Mouse (Mus musculus): ENCODE measurements around the gene Sumf1. TPM values are rescaled to one million over a fixed set of nuclear protein-coding genes. Genes with fewer than 3 reads are reported as not detected.

Gene Sumf1
- polyA plus RNA-seq, 1 experiment from 2014 or later, result 15.0 TPM

GRCm38 (mm10) chr6:108196665-108197064, 11.3 kb upstream of the Sumf1 start:
- 84% methylated on average over 7 of the region's 7 CpGs for WGBS
- DNase-seq (ENCODE audit: low spot score) (no peak), ATAC-seq (replicated peaks; ENCODE audit: low FRiP score) (no peak)
- H3K27ac ChIP-seq (ENCODE audit: low read depth, low read length), result no peak overlapping the region
- no peaks in the 10 kb centered on the region for H3K9me3 ChIP-seq (ENCODE audit: control insufficient read depth, low read length)
- H3K4me3 ChIP-seq (ENCODE audit: low read depth, low read length), result no peak overlapping the region
- H3K9ac ChIP-seq (ENCODE audit: low read length), result no peak overlapping the region
- no peak overlapping the region for H3K4me2 ChIP-seq (ENCODE audit: low read depth, low read length, severe bottlenecking)
- H3K36me3 ChIP-seq (ENCODE audit: control insufficient read depth, insufficient read depth, low read length), result no peaks in the 10 kb centered on the region
- no peaks in the 10 kb centered on the region for H3K4me1 ChIP-seq (replicated peaks; ENCODE audit: control insufficient read depth, insufficient read depth, low read length)
- H3K27me3 ChIP-seq (ENCODE audit: control insufficient read depth, insufficient read depth, low read length), result no peaks in the 10 kb centered on the region

DNA sequence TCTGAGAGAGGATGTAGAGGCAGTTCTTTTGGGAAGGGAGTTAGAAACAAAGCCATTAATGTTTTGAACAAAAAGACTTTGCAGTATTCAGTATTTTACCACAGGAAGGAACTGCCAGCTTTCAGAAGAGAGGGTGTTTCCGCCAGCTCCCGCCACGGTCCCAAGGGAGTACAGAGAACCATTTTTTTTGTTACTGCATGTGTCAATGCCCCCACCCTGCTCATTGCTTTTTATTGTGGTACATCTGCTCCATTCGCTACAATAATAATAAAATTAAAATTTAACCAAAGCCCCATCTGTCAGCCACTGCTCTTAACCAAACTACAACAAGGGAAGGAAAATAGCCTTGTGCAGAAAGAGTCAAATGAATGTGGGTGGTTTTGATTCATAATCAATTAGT, 7.2 kb upstream of the Sumf1 start:
- no peak for DNase-seq (ENCODE audit: low spot score)
- Histone ChIP-seq H3K27ac (ENCODE audit: low read depth, low read length) (no peak overlapping the region), H3K36me3 (ENCODE audit: control insufficient read depth, insufficient read depth, low read length) (no peaks in the 10 kb centered on the region), H3K4me2 (ENCODE audit: low read depth, low read length, severe bottlenecking) (no peak overlapping the region), H3K9me3 (ENCODE audit: control insufficient read depth, low read length) (no peaks in the 10 kb centered on the region), H3K9ac (ENCODE audit: low read length) (no peak overlapping the region), H3K4me1 (replicated peaks; ENCODE audit: control insufficient read depth, insufficient read depth, low read length) (no peaks in the 10 kb centered on the region), H3K27me3 (ENCODE audit: control insufficient read depth, insufficient read depth, low read length) (no peaks in the 10 kb centered on the region), H3K4me3 (ENCODE audit: low read depth, low read length) (no peak overlapping the region)
- no peak for ATAC-seq (replicated peaks; ENCODE audit: low FRiP score)
- WGBS, result 81% methylated on average over 4 of the region's 4 CpGs

DNA sequence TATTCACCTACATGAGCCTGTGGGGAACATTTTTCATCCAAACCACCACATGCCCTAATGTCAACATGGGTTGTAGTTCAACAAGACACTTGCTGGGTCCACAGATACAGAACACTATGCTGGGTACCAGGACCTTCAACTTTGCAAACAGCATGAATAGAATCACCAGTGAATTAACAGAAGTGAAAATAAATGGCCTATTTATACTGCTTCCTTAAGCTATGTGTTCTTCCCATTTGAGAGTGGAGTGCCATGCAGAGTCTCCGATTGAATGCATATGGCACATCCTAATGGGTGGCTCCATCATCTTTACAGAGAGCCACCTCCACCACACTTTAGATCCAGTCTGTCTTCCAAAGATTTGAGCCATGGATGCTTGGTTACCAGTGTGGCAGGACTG, 5.3 kb upstream of the Sumf1 start:
- no peak overlapping the region for H3K9ac ChIP-seq (ENCODE audit: low read length)
- H3K9me3 ChIP-seq (ENCODE audit: control insufficient read depth, low read length), result no peaks in the 10 kb centered on the region
- no peaks in the 10 kb centered on the region; the same call in 1 of the 2 replicates for H3K27me3 ChIP-seq (ENCODE audit: control insufficient read depth, insufficient read depth, low read length)
- no peaks in the 10 kb centered on the region for H3K4me1 ChIP-seq (replicated peaks; ENCODE audit: control insufficient read depth, insufficient read depth, low read length)
- no peak overlapping the region for H3K4me2 ChIP-seq (ENCODE audit: low read depth, low read length, severe bottlenecking)
- no peaks in the 10 kb centered on the region for H3K36me3 ChIP-seq (ENCODE audit: control insufficient read depth, insufficient read depth, low read length)
- WGBS, result 91% methylated on average over 1 of the region's 1 CpGs
- no peak for ATAC-seq (replicated peaks; ENCODE audit: low FRiP score)
- H3K4me3 ChIP-seq (ENCODE audit: low read depth, low read length), result no peak overlapping the region
- no peak for DNase-seq (ENCODE audit: low spot score)
- no peak overlapping the region for H3K27ac ChIP-seq (ENCODE audit: low read depth, low read length)

DNA sequence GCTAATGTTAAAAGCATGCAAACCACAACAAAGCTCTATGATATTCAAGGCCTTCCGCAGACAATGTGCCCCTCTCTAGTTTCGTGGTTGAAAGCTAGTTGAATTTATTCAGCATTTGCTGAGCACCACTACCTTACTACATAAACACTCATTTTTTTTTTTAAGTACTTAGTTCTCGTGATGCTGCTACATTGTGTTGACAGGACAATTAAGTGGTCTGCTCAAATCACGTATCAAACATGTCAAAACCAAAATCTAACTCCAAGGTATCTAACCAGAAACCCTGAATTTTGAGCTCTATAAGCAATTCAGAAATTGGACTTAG, 265 bp upstream of the Sumf1 start:
- Histone ChIP-seq H3K27me3 (ENCODE audit: control insufficient read depth, insufficient read depth, low read length) (no peaks in the 10 kb centered on the region; the same call in 1 of the 2 replicates), H3K9ac (ENCODE audit: low read length) (peak overlapping the region; percentile 80; the same call in 1 of the 2 replicates), H3K27ac (ENCODE audit: low read depth, low read length) (no peak overlapping the region), H3K4me1 (replicated peaks; ENCODE audit: control insufficient read depth, insufficient read depth, low read length) (peaks cover 5% of the 10 kb centered on the region; the same call in 1 of the 2 replicates), H3K36me3 (ENCODE audit: control insufficient read depth, insufficient read depth, low read length) (no peaks in the 10 kb centered on the region), H3K4me3 (ENCODE audit: low read depth, low read length) (peak overlapping the region; percentile 80), H3K4me2 (ENCODE audit: low read depth, low read length, severe bottlenecking) (peak overlapping the region; percentile 85), H3K9me3 (ENCODE audit: control insufficient read depth, low read length) (no peaks in the 10 kb centered on the region)
- DNase-seq (ENCODE audit: low spot score) (no peak), ATAC-seq (replicated peaks; ENCODE audit: low FRiP score) (no peak; the same call in 1 of the 2 replicates)
- WGBS, result 23% methylated on average over 4 of the region's 4 CpGs

- no peaks in the 10 kb centered on the region for H3K27me3 ChIP-seq (ENCODE audit: control insufficient read depth, insufficient read depth, low read length)
- H3K4me3 ChIP-seq (ENCODE audit: low read depth, low read length), result no peak overlapping the region
- H3K4me2 ChIP-seq (ENCODE audit: low read depth, low read length, severe bottlenecking), result no peak overlapping the region
- ATAC-seq (replicated peaks; ENCODE audit: low FRiP score) (no peak), DNase-seq (ENCODE audit: low spot score) (no peak)
- H3K27ac ChIP-seq (ENCODE audit: low read depth, low read length), result no peak overlapping the region
- 87% methylated on average over 2 of the region's 2 CpGs for WGBS
- no peaks in the 10 kb centered on the region for H3K9me3 ChIP-seq (ENCODE audit: control insufficient read depth, low read length)
- no peaks in the 10 kb centered on the region for H3K4me1 ChIP-seq (replicated peaks; ENCODE audit: control insufficient read depth, insufficient read depth, low read length)
- no peak overlapping the region for H3K9ac ChIP-seq (ENCODE audit: low read length)
- no peaks in the 10 kb centered on the region for H3K36me3 ChIP-seq (ENCODE audit: control insufficient read depth, insufficient read depth, low read length)
Observed at GRCm38 (mm10) chr6:108179087-108179486, 6.3 kb downstream of the Sumf1 start.

DNA sequence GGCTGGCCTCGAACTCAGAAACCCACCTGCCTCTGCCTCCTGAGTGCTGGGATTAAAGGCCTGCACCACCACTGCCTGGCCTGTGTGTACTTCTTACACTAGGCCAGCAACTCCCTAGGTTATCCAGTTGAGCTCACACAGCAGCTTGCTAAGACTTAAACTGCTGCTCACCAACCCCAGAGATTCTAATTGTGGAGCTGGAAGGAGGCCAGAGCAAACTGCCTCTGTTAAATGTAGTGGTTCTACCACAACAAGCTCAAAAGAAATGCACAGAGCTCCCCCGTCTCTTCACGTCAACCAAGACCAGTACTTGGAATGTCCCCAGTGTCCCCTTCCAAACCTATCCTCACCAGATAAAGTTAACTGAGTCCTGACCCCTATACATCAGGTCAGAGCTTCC, 11.2 kb downstream of the Sumf1 start:
- Histone ChIP-seq H3K4me2 (ENCODE audit: low read depth, low read length, severe bottlenecking) (no peak overlapping the region), H3K9me3 (ENCODE audit: control insufficient read depth, low read length) (no peaks in the 10 kb centered on the region), H3K27me3 (ENCODE audit: control insufficient read depth, insufficient read depth, low read length) (no peaks in the 10 kb centered on the region), H3K4me3 (ENCODE audit: low read depth, low read length) (no peak overlapping the region), H3K36me3 (ENCODE audit: control insufficient read depth, insufficient read depth, low read length) (no peaks in the 10 kb centered on the region; the same call in 1 of the 2 replicates), H3K4me1 (replicated peaks; ENCODE audit: control insufficient read depth, insufficient read depth, low read length) (no peaks in the 10 kb centered on the region), H3K9ac (ENCODE audit: low read length) (no peak overlapping the region), H3K27ac (ENCODE audit: low read depth, low read length) (no peak overlapping the region)
- WGBS, result 92% methylated on average over 3 of the region's 3 CpGs
- DNase-seq (ENCODE audit: low spot score), result no peak
- ATAC-seq (replicated peaks; ENCODE audit: low FRiP score), result no peak

GRCm38 (mm10) chr6:108172219-108172618, 13.2 kb downstream of the Sumf1 start:
- H3K4me1 ChIP-seq (replicated peaks; ENCODE audit: control insufficient read depth, insufficient read depth, low read length), result no peaks in the 10 kb centered on the region
- DNase-seq (ENCODE audit: low spot score) (no peak), ATAC-seq (replicated peaks; ENCODE audit: low FRiP score) (no peak)
- WGBS, result 100% methylated on average over 1 of the region's 1 CpGs
- H3K9ac ChIP-seq (ENCODE audit: low read length), result no peak overlapping the region
- H3K4me2 ChIP-seq (ENCODE audit: low read depth, low read length, severe bottlenecking), result no peak overlapping the region
- H3K4me3 ChIP-seq (ENCODE audit: low read depth, low read length), result no peak overlapping the region
- no peaks in the 10 kb centered on the region for H3K9me3 ChIP-seq (ENCODE audit: control insufficient read depth, low read length)
- no peak overlapping the region for H3K27ac ChIP-seq (ENCODE audit: low read depth, low read length)
- H3K36me3 ChIP-seq (ENCODE audit: control insufficient read depth, insufficient read depth, low read length), result no peaks in the 10 kb centered on the region; the same call in 1 of the 2 replicates
- H3K27me3 ChIP-seq (ENCODE audit: control insufficient read depth, insufficient read depth, low read length), result no peaks in the 10 kb centered on the region

DNA sequence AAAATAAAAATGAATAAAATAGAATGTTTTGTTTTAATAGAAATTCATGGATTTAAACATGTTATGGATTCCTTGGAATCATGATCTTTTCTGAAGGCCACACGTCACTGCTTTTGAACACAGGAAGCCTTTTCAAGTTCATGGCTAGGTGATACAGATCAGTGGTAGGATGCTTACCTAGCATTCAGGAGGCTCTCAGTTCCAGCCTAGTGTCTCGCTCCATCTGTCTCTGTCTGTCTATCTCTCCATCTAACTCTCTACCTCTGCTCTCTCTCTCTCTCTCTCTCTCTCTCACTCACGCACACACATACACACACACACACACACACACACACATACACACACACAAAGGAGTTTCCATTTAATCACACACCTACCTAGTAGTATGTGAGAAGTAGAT, 15.9 kb downstream of the Sumf1 start:
- no peak overlapping the region for H3K4me3 ChIP-seq (ENCODE audit: low read depth, low read length)
- no peak overlapping the region for H3K4me2 ChIP-seq (ENCODE audit: low read depth, low read length, severe bottlenecking)
- 95% methylated on average over 3 of the region's 3 CpGs for WGBS
- ATAC-seq (replicated peaks; ENCODE audit: low FRiP score), result no peak
- H3K27me3 ChIP-seq (ENCODE audit: control insufficient read depth, insufficient read depth, low read length), result no peaks in the 10 kb centered on the region
- H3K9me3 ChIP-seq (ENCODE audit: control insufficient read depth, low read length), result no peaks in the 10 kb centered on the region
- H3K27ac ChIP-seq (ENCODE audit: low read depth, low read length), result no peak overlapping the region
- DNase-seq (ENCODE audit: low spot score), result no peak
- H3K4me1 ChIP-seq (replicated peaks; ENCODE audit: control insufficient read depth, insufficient read depth, low read length), result no peaks in the 10 kb centered on the region
- H3K9ac ChIP-seq (ENCODE audit: low read length), result no peak overlapping the region
- H3K36me3 ChIP-seq (ENCODE audit: control insufficient read depth, insufficient read depth, low read length), result no peaks in the 10 kb centered on the region; the same call in 1 of the 2 replicates

DNA sequence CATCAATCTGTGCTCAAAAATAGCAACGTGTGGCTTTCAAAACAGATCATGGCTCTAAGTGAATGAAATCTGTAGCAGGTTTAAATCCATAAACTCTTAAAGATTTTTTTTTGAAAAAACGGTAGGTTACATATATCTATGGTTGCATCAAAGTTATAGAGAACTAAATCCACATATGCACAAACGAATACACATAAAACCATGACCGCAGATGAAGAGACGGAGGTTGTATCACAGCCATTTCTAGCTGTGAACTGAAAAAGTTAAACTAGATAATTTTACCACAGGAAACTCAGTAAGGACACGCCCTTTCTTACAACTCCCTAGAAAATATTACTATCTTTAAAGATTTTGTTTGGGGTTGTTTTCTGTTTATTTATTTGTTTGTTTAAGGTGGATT, 16.7 kb downstream of the Sumf1 start:
- Histone ChIP-seq H3K9me3 (ENCODE audit: control insufficient read depth, low read length) (no peaks in the 10 kb centered on the region), H3K27me3 (ENCODE audit: control insufficient read depth, insufficient read depth, low read length) (no peaks in the 10 kb centered on the region), H3K9ac (ENCODE audit: low read length) (no peak overlapping the region), H3K27ac (ENCODE audit: low read depth, low read length) (no peak overlapping the region), H3K4me2 (ENCODE audit: low read depth, low read length, severe bottlenecking) (no peak overlapping the region), H3K4me3 (ENCODE audit: low read depth, low read length) (no peak overlapping the region), H3K4me1 (replicated peaks; ENCODE audit: control insufficient read depth, insufficient read depth, low read length) (no peaks in the 10 kb centered on the region), H3K36me3 (ENCODE audit: control insufficient read depth, insufficient read depth, low read length) (no peaks in the 10 kb centered on the region; the same call in 1 of the 2 replicates)
- ATAC-seq (replicated peaks; ENCODE audit: low FRiP score) (no peak), DNase-seq (ENCODE audit: low spot score) (no peak)
- WGBS, result 91% methylated on average over 6 of the region's 6 CpGs

All from forebrain, embryonic 11.5 days (tissue).